Mouse (Mus musculus) spleen, adult 2 months (tissue): ENCODE data around the gene Ddr2.

Experiments used
- CTCF ChIP-seq: fragments of 200-500 bp; IDR thresholded peaks from 2 replicates; pipeline ENCODE4 v1.5.1; 2011; ENCODE audit warnings: mild to moderate bottlenecking, inconsistent platforms; ENCODE audit not compliant: insufficient read depth, insufficient read length, insufficient replicate concordance; ENCODE audit errors: extremely low read depth
- POLR2A ChIP-seq: fragments of 200-500 bp; IDR thresholded peaks from 2 replicates; pipeline ENCODE4 v1.6.1; 2011; ENCODE audit warnings: low read depth, low read length, inconsistent platforms

DNA sequence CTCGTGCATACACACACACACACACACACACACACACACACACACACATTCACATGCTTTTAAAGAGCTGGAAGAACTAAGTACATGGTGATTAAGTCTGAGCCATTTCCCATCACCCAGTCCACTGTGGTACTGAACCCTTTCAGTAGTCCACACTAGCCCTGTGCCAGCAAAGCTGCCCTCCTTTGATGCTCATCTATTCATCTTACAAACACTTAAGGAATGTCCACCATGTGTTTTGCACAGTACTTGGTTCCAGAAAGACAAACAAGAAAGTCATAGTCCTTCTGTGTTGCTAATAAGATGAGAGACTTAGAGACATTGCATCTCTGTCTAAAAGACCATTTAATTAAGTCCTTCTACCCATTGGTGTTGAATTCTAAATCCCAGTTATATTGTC is 29.7 kb downstream of the Ddr2 start:
- TF ChIP-seq CTCF (no peak), POLR2A (no peak)
